Mouse (Mus musculus): ENCODE measurements at regions not wholly inside any gene's neighbourhood (a gene's known extent, or its start where the extent isn't known, plus 50 kb on each side); places are given as distances from the start of the nearest gene placed in this dataset.

DNA sequence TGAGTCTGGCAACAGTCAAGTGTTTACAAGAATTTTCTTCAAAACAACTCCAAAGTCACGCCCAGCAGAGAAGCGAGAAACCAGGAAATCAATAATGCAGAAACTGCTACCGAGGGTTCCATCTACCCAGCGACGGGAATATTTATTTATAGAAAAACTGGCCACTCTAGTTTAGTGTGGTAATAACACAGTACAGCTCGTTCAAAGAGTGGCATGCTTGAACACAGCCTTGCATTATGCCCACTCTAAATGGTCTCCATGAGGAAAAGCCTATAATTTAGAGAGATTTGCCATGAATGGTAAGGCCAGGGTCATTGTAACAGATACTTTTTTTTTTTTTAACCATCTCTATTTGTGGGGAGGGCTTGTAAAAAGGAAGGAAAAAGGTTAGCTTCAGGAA, 67.8 kb upstream of the Tent5a start:
- TF ChIP-seq CTCF (IDR thresholded peaks at IDR 0.05; ENCODE audit: borderline replicate concordance, extremely low read depth, insufficient read depth, insufficient read length) (no peak), POLR2A (IDR thresholded peaks at IDR 0.05; ENCODE audit: borderline replicate concordance, extremely low read depth, insufficient read depth, insufficient read length, poor library complexity, severe bottlenecking) (no peak)

Data from brain, embryonic 14.5 days (tissue).